Comparison of ENCODE assay signal across 10 mouse cellular contexts in genomic region chr13:71375909-71376606, GRCm38 (mm10).
DNase-seq lines count a peak whose midpoint lies in the region; ATAC-seq lines count a peak whose summit lies in the region.
"Had no signal": no experiment of that assay in that cellular context is flagged by ENCODE, and none has a peak within 500 bp of the region (broad histone marks: within the 10 kb centered on the region; RNA-seq: fewer than 3 reads in every experiment).

No protein-coding gene starts in this region.

- 40% methylated on average over 9 of the region's 9 CpGs for WGBS in hindbrain, embryonic 16.5 days
- WGBS in hindbrain, embryonic 14.5 days: 54% methylated on average over 9 of the region's 9 CpGs
- 39% methylated on average over 9 of the region's 9 CpGs for WGBS in intestine, embryonic 16.5 days
- WGBS in neural tube, embryonic 15.5 days: 35% methylated on average over 9 of the region's 9 CpGs

- no peak overlapping the region for H3K4me2 ChIP-seq in hindbrain, embryonic 16.5 days (ENCODE audit: low read length)
- no peak overlapping the region for H3K4me2 ChIP-seq in hindbrain, embryonic 14.5 days (replicated peaks)
- no peak overlapping the region for H3K4me2 ChIP-seq in intestine, embryonic 16.5 days (ENCODE audit: low read depth, low read length)
- H3K4me2 ChIP-seq in neural tube, embryonic 15.5 days: no peak overlapping the region
- H3K4me2 ChIP-seq: embryonic facial prominence, embryonic 13.5 days; liver, embryonic 13.5 days had no signal

- ATAC-seq in hindbrain, embryonic 16.5 days: peak; percentile 58; the same call in 1 of the 2 replicates
- no peak for ATAC-seq in hindbrain, embryonic 14.5 days (ENCODE audit: low FRiP score)
- ATAC-seq in intestine, embryonic 16.5 days: peak; percentile 56
- peak; percentile 76 for ATAC-seq in neural tube, embryonic 15.5 days (ENCODE audit: low FRiP score)
- ATAC-seq in granulocyte monocyte progenitor cell, adult 5-6 weeks (replicated peaks; ENCODE audit: poor library complexity, severe bottlenecking): no peak

- no peaks in the 10 kb centered on the region for H3K36me3 ChIP-seq in hindbrain, embryonic 16.5 days (ENCODE audit: control insufficient read depth, insufficient read depth, low read length)
- no peaks in the 10 kb centered on the region for H3K36me3 ChIP-seq in hindbrain, embryonic 14.5 days (replicated peaks; ENCODE audit: control insufficient read depth, insufficient read depth)
- H3K36me3 ChIP-seq in intestine, embryonic 16.5 days (ENCODE audit: control insufficient read depth, insufficient read depth, low read length): no peaks in the 10 kb centered on the region
- no peaks in the 10 kb centered on the region for H3K36me3 ChIP-seq in neural tube, embryonic 15.5 days
- H3K36me3 ChIP-seq: embryonic facial prominence, embryonic 13.5 days; liver, embryonic 13.5 days had no signal

- H3K27me3 ChIP-seq in hindbrain, embryonic 16.5 days (replicated peaks; ENCODE audit: control insufficient read depth, insufficient read depth, low read length): no peaks in the 10 kb centered on the region
- no peaks in the 10 kb centered on the region for H3K27me3 ChIP-seq in hindbrain, embryonic 14.5 days (ENCODE audit: control insufficient read depth, insufficient read depth, low read length)
- no peaks in the 10 kb centered on the region for H3K27me3 ChIP-seq in intestine, embryonic 16.5 days (replicated peaks; ENCODE audit: control insufficient read depth, insufficient read depth, low read length)
- H3K27me3 ChIP-seq in neural tube, embryonic 15.5 days (replicated peaks): 0 out of 2 replicates have a peak, but pooled peaks cover 4% of the 10 kb centered on the region
- H3K27me3 ChIP-seq: embryonic facial prominence, embryonic 13.5 days; liver, embryonic 13.5 days had no signal

- no peaks in the 10 kb centered on the region for H3K9me3 ChIP-seq in hindbrain, embryonic 16.5 days (ENCODE audit: control insufficient read depth, low read length)
- no peaks in the 10 kb centered on the region for H3K9me3 ChIP-seq in hindbrain, embryonic 14.5 days (ENCODE audit: control insufficient read depth, low read length)
- H3K9me3 ChIP-seq in intestine, embryonic 16.5 days (ENCODE audit: control insufficient read depth, low read length): no peaks in the 10 kb centered on the region
- H3K9me3 ChIP-seq in neural tube, embryonic 15.5 days (replicated peaks): no peaks in the 10 kb centered on the region
- H3K9me3 ChIP-seq: embryonic facial prominence, embryonic 13.5 days; liver, embryonic 13.5 days had no signal

- H3K4me1 ChIP-seq in hindbrain, embryonic 16.5 days (ENCODE audit: control insufficient read depth, insufficient read depth, low read depth, low read length): no peaks in the 10 kb centered on the region
- no peaks in the 10 kb centered on the region for H3K4me1 ChIP-seq in hindbrain, embryonic 14.5 days (replicated peaks; ENCODE audit: control insufficient read depth, insufficient read depth, low read length)
- 0 out of 2 replicates have a peak, but pooled peaks cover 2% of the 10 kb centered on the region for H3K4me1 ChIP-seq in intestine, embryonic 16.5 days (ENCODE audit: control insufficient read depth, insufficient read depth, low read length)
- peaks cover 8% of the 10 kb centered on the region for H3K4me1 ChIP-seq in neural tube, embryonic 15.5 days
- H3K4me1 ChIP-seq: embryonic facial prominence, embryonic 13.5 days; liver, embryonic 13.5 days had no signal

- no peak overlapping the region for H3K4me3 ChIP-seq in hindbrain, embryonic 16.5 days (ENCODE audit: low read length)
- no peak overlapping the region for H3K4me3 ChIP-seq in hindbrain, embryonic 14.5 days (replicated peaks; ENCODE audit: low read length)
- no peak overlapping the region for H3K4me3 ChIP-seq in intestine, embryonic 16.5 days (ENCODE audit: low read length)
- H3K4me3 ChIP-seq in neural tube, embryonic 15.5 days (replicated peaks): no peak overlapping the region
- H3K4me3 ChIP-seq: embryonic facial prominence, embryonic 13.5 days; liver, embryonic 13.5 days had no signal

- no peak for DNase-seq in hindbrain, embryonic 14.5 days (ENCODE audit: low spot score)
- peak; percentile 95 for DNase-seq in Muller cell, postnatal 12 days (ENCODE audit: inconsistent ontology term)
- peak; percentile 29 to 40 for DNase-seq in frontal cortex, adult 2 months (ENCODE audit: extremely low spot score in 1 of 2, low spot score in 1 of 2)
- DNase-seq in spleen, postnatal 14 days (ENCODE audit: low spot score in 2 of 2): no peak
- DNase-seq: liver, embryonic 13.5 days had no signal

- H3K9ac ChIP-seq in hindbrain, embryonic 16.5 days (ENCODE audit: low read depth, low read length): no peak overlapping the region
- no peak overlapping the region for H3K9ac ChIP-seq in hindbrain, embryonic 14.5 days
- H3K9ac ChIP-seq in intestine, embryonic 16.5 days (ENCODE audit: low read depth, low read length): no peak overlapping the region
- no peak overlapping the region for H3K9ac ChIP-seq in neural tube, embryonic 15.5 days (replicated peaks)
- H3K9ac ChIP-seq: embryonic facial prominence, embryonic 13.5 days; liver, embryonic 13.5 days had no signal

- H3K27ac ChIP-seq in hindbrain, embryonic 16.5 days (ENCODE audit: low read depth, low read length): no peak overlapping the region
- no peak overlapping the region for H3K27ac ChIP-seq in hindbrain, embryonic 14.5 days
- no peak overlapping the region for H3K27ac ChIP-seq in intestine, embryonic 16.5 days (ENCODE audit: low read length)
- H3K27ac ChIP-seq in neural tube, embryonic 15.5 days (replicated peaks): peak overlapping the region; percentile 25; the same call in 1 of the 2 replicates
- H3K27ac ChIP-seq: embryonic facial prominence, embryonic 13.5 days; liver, embryonic 13.5 days had no signal

Comparison
In these comparisons a context has a peak if more than half of its experiments do, and no peak if none do; other contexts are left out.
1. ATAC-seq: peak in hindbrain, embryonic 16.5 days (single experiment), intestine, embryonic 16.5 days (single experiment) and neural tube, embryonic 15.5 days (single experiment); none in hindbrain, embryonic 14.5 days (single experiment) and granulocyte monocyte progenitor cell, adult 5-6 weeks (single experiment).
2. DNase-seq: peak in Muller cell, postnatal 12 days (single experiment) and frontal cortex, adult 2 months (2 of 2); none in hindbrain, embryonic 14.5 days (single experiment) and spleen, postnatal 14 days (0 of 2).